Mouse (Mus musculus) E14TG2a.4 (cell line): ENCODE results near the gene Agbl4.

Experiments used
- H3K27me3 ChIP-seq: 2 replicates; pipeline ENCODE4 v1.6.1; 2014; ENCODE audit warnings: low read length, control low read depth; ENCODE audit not compliant: insufficient read depth
- H3K36me3 ChIP-seq: 2 replicates; pipeline ENCODE4 v1.6.1; 2014; ENCODE audit warnings: low read length, control low read depth; ENCODE audit not compliant: insufficient read depth
- H3K4me1 ChIP-seq: replicated peaks from 2 replicates; pipeline ENCODE4 v1.6.1; 2014; ENCODE audit warnings: low read depth, low read length, control low read depth
- H3K4me3 ChIP-seq: replicated peaks from 2 replicates; pipeline ENCODE4 v1.5.1; 2014; ENCODE audit warnings: mild to moderate bottlenecking, low read length
- H3K9me3 ChIP-seq: 2 replicates; pipeline ENCODE4 v1.6.1; 2014; ENCODE audit warnings: low read length, control low read depth
- CTCF ChIP-seq: conservative IDR thresholded peaks from 2 replicates; pipeline ENCODE4 v1.5.1; 2014; ENCODE audit warnings: low read length
- NANOG ChIP-seq: IDR thresholded peaks from 2 replicates; pipeline ENCODE4 v1.6.1; 2014; ENCODE audit warnings: borderline replicate concordance, low read length, mixed read lengths
- POU5F1 ChIP-seq: IDR thresholded peaks from 2 replicates; pipeline ENCODE4 v1.6.1; 2014; ENCODE audit warnings: low read length, borderline replicate concordance

Gene Agbl4

GRCm38 (mm10) chr4:111447918-111448317 is 1050.5 kb downstream of the Agbl4 start:
- Histone ChIP-seq H3K4me3 (no peak overlapping the region), H3K9me3 (no peaks in the 10 kb centered on the region), H3K27me3 (no peaks in the 10 kb centered on the region), H3K36me3 (no peaks in the 10 kb centered on the region), H3K4me1 (peaks cover 12% of the 10 kb centered on the region)
- TF ChIP-seq CTCF (no peak), POU5F1 (no peak), NANOG (no peak)

GRCm38 (mm10) chr4:111448586-111448985 is 1051.1 kb downstream of the Agbl4 start:
- H3K36me3 ChIP-seq, result no peaks in the 10 kb centered on the region
- H3K4me3 ChIP-seq, result no peak overlapping the region
- TF ChIP-seq NANOG (no peak), POU5F1 (no peak), CTCF (no peak)
- H3K4me1 ChIP-seq, result peaks cover 12% of the 10 kb centered on the region
- no peaks in the 10 kb centered on the region for H3K27me3 ChIP-seq
- H3K9me3 ChIP-seq, result no peaks in the 10 kb centered on the region

- peaks cover 12% of the 10 kb centered on the region for H3K4me1 ChIP-seq
- H3K27me3 ChIP-seq, result no peaks in the 10 kb centered on the region
These were observed 1052.2 kb downstream of the Agbl4 start for GRCm38 (mm10) chr4:111449442-111450199.

GRCm38 (mm10) chr4:111451283-111451918 is 1053.9 kb downstream of the Agbl4 start:
- TF ChIP-seq CTCF (no peak), POU5F1 (no peak)
- peaks cover 15% of the 10 kb centered on the region for H3K4me1 ChIP-seq
- no peak overlapping the region for H3K4me3 ChIP-seq
- peaks cover 17% of the 10 kb centered on the region for H3K36me3 ChIP-seq
- H3K9me3 ChIP-seq, result no peaks in the 10 kb centered on the region
- no peaks in the 10 kb centered on the region for H3K27me3 ChIP-seq

More at GRCm38 (mm10) chr4:111449442-111450199, 1052.2 kb downstream of the Agbl4 start:
- TF ChIP-seq NANOG (no peak), POU5F1 (no peak), CTCF (no peak)
- H3K36me3 ChIP-seq, result peaks cover 7% of the 10 kb centered on the region
- no peak overlapping the region for H3K4me3 ChIP-seq
- no peaks in the 10 kb centered on the region for H3K9me3 ChIP-seq

- Histone ChIP-seq H3K9me3 (no peaks in the 10 kb centered on the region), H3K4me1 (peaks cover 15% of the 10 kb centered on the region), H3K27me3 (no peaks in the 10 kb centered on the region), H3K4me3 (no peak overlapping the region), H3K36me3 (peaks cover 17% of the 10 kb centered on the region)
- TF ChIP-seq POU5F1, result no peak
These were observed 1054.7 kb downstream of the Agbl4 start for GRCm38 (mm10) chr4:111452192-111452591.

- Histone ChIP-seq H3K36me3 (peaks cover 17% of the 10 kb centered on the region), H3K4me3 (no peak overlapping the region), H3K4me1 (peaks cover 15% of the 10 kb centered on the region), H3K9me3 (no peaks in the 10 kb centered on the region), H3K27me3 (no peaks in the 10 kb centered on the region)
- TF ChIP-seq NANOG (no peak), POU5F1 (no peak), CTCF (no peak)
These were observed 1055.8 kb downstream of the Agbl4 start for GRCm38 (mm10) chr4:111453275-111453674.

GRCm38 (mm10) chr4:111455621-111456020 is 1058.2 kb downstream of the Agbl4 start:
- Histone ChIP-seq H3K4me3 (no peak overlapping the region), H3K36me3 (peaks cover 22% of the 10 kb centered on the region), H3K27me3 (no peaks in the 10 kb centered on the region), H3K9me3 (no peaks in the 10 kb centered on the region), H3K4me1 (peaks cover 15% of the 10 kb centered on the region)
- TF ChIP-seq CTCF (no peak), NANOG (no peak), POU5F1 (no peak)

GRCm38 (mm10) chr4:111457568-111457967 is 1060.1 kb downstream of the Agbl4 start:
- peaks cover 22% of the 10 kb centered on the region for H3K36me3 ChIP-seq
- H3K9me3 ChIP-seq, result no peaks in the 10 kb centered on the region
- TF ChIP-seq POU5F1 (no peak), NANOG (no peak), CTCF (no peak)
- H3K4me1 ChIP-seq, result peaks cover 3% of the 10 kb centered on the region; the same call in 1 of the 2 replicates
- no peak overlapping the region for H3K4me3 ChIP-seq
- no peaks in the 10 kb centered on the region for H3K27me3 ChIP-seq
